Mouse (Mus musculus): ENCODE data around the gene Gpnmb.

GRCm38 (mm10) chr6:48991991-48992390, 44.4 kb upstream of the Gpnmb start:
- no peak for TF ChIP-seq CTCF (IDR thresholded peaks at IDR 0.05; ENCODE audit: control insufficient read depth, insufficient read depth, insufficient read length)
- no peak for TF ChIP-seq MYOD1 (IDR thresholded peaks at IDR 0.05; ENCODE audit: control insufficient read depth, insufficient read length, low read depth)

Data from C2C12 (cell line).